In the genomic region with DNA sequence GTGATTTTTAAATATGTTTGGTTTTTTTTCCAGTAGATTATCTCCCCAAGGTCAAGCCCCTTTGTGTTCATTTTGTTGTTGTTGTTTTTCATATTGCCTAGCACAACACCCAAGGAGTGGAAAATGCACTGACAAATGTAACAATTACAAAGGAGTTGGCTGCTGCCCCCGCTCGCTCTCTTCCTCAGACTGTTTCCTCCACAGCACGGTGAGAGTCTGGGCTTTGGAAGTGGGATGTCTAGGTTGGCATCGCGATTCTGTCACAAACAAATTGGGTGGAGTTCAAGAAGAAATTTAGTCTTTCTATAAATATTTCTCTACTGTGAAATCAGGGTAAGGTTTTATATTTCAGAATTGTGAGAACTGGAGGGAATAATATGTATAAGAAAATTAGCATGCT, we compare ENCODE assay signal across 15 mouse cellular contexts.
"Had no signal": no experiment of that assay in that cellular context is flagged by ENCODE, and none has a peak within 500 bp of the region (broad histone marks: within the 10 kb centered on the region; RNA-seq: fewer than 3 reads in every experiment).

No protein-coding gene starts in this region.

- H3K4me1 ChIP-seq: limb, embryonic 12.5 days; liver, embryonic 13.5 days; lung, embryonic 15.5 days; megakaryocyte, embryonic 14.5 days; midbrain, embryonic 15.5 days; neural tube, embryonic 12.5 days had no signal

- DNase-seq: kidney, postnatal 25 days; liver; liver, embryonic 13.5 days; liver, postnatal 0 days; lung, postnatal 14 days; spleen, adult 18-20 months; thymus, adult 18-20 months; thymus, postnatal 14 days had no signal

- H3K27ac ChIP-seq: limb, embryonic 12.5 days; liver, embryonic 13.5 days; lung, embryonic 15.5 days; macrophage; midbrain, embryonic 15.5 days; neural tube, embryonic 12.5 days had no signal

- H3K4me2 ChIP-seq: limb, embryonic 12.5 days; liver, embryonic 13.5 days; lung, embryonic 15.5 days; midbrain, embryonic 11.5 days; midbrain, embryonic 15.5 days; neural tube, embryonic 12.5 days had no signal

- H3K27me3 ChIP-seq: limb, embryonic 12.5 days; liver, embryonic 13.5 days; lung, embryonic 15.5 days; midbrain, embryonic 15.5 days; neural tube, embryonic 12.5 days had no signal

- H3K9ac ChIP-seq: limb, embryonic 12.5 days; liver, embryonic 13.5 days; liver, postnatal 0 days; lung, embryonic 15.5 days; midbrain, embryonic 15.5 days; neural tube, embryonic 12.5 days had no signal

- H3K36me3 ChIP-seq: limb, embryonic 12.5 days; liver, embryonic 13.5 days; lung, embryonic 15.5 days; midbrain, embryonic 15.5 days; neural tube, embryonic 12.5 days had no signal

- H3K9me3 ChIP-seq: limb, embryonic 12.5 days; liver, embryonic 13.5 days; lung, embryonic 15.5 days; megakaryocyte, embryonic 14.5 days; midbrain, embryonic 15.5 days; neural tube, embryonic 12.5 days had no signal

- H3K4me3 ChIP-seq: limb, embryonic 12.5 days; liver, embryonic 13.5 days; lung, embryonic 15.5 days; megakaryocyte, embryonic 14.5 days; midbrain, embryonic 15.5 days; neural tube, embryonic 12.5 days had no signal

- ATAC-seq: liver, postnatal 0 days; midbrain, embryonic 15.5 days had no signal
